Mouse (Mus musculus): ENCODE measurements around the gene Tyw3. TPM values are rescaled to one million over a fixed set of nuclear protein-coding genes. Genes with fewer than 3 reads are reported as not detected.
A peak's percentile ranks its signal among the peaks of the same experiment; 100 is the strongest.

Tyw3 gene
- polyA plus RNA-seq, 1 experiment from 2014 or later, result 16.3 TPM

- Histone ChIP-seq H3K27me3 (ENCODE audit: insufficient read depth, low read length) (no peaks in the 10 kb centered on the region), H3K27ac (no peak overlapping the region), H3K4me2 (ENCODE audit: low read length) (no peak overlapping the region), H3K4me1 (replicated peaks; ENCODE audit: insufficient read depth, low read length) (no peaks in the 10 kb centered on the region), H3K9ac (ENCODE audit: low read depth, low read length) (no peak overlapping the region), H3K4me3 (replicated peaks; ENCODE audit: low read depth, low read length) (no peak overlapping the region), H3K9me3 (replicated peaks; ENCODE audit: low read length) (no peaks in the 10 kb centered on the region), H3K36me3 (ENCODE audit: insufficient read depth, low read length) (0 out of 2 replicates have a peak, but pooled peaks cover 8% of the 10 kb centered on the region)
- 90% methylated on average over 3 of the region's 3 CpGs for WGBS
- no peak for ATAC-seq (replicated peaks; ENCODE audit: low FRiP score, low read depth)
- peak; percentile 24; the same call in 1 of the 2 replicates for TF ChIP-seq CTCF (IDR thresholded peaks at IDR 0.05; ENCODE audit: low read depth)
- DNase-seq (ENCODE audit: low spot score), result no peak
These were observed 15.0 kb upstream of the Tyw3 start for GRCm38 (mm10) chr3:154611888-154612287.

GRCm38 (mm10) chr3:154607896-154608295 is 11.0 kb upstream of the Tyw3 start:
- Histone ChIP-seq H3K4me1 (replicated peaks; ENCODE audit: insufficient read depth, low read length) (0 out of 2 replicates have a peak, but pooled peaks cover under 1% of the 10 kb centered on the region), H3K4me3 (replicated peaks; ENCODE audit: low read depth, low read length) (no peak overlapping the region), H3K9me3 (replicated peaks; ENCODE audit: low read length) (no peaks in the 10 kb centered on the region), H3K27me3 (ENCODE audit: insufficient read depth, low read length) (no peaks in the 10 kb centered on the region), H3K36me3 (ENCODE audit: insufficient read depth, low read length) (peaks cover 10% of the 10 kb centered on the region; the same call in 1 of the 2 replicates), H3K9ac (ENCODE audit: low read depth, low read length) (no peak overlapping the region), H3K27ac (no peak overlapping the region), H3K4me2 (ENCODE audit: low read length) (no peak overlapping the region)
- DNase-seq (ENCODE audit: low spot score), result no peak
- WGBS, result 81% methylated on average over 1 of the region's 1 CpGs
- no peak for TF ChIP-seq CTCF (IDR thresholded peaks at IDR 0.05; ENCODE audit: low read depth)
- ATAC-seq (replicated peaks; ENCODE audit: low FRiP score, low read depth), result peak; percentile 74; the same call in 1 of the 2 replicates

- no peak for DNase-seq (ENCODE audit: low spot score)
- Histone ChIP-seq H3K4me2 (ENCODE audit: low read length) (no peak overlapping the region), H3K9ac (ENCODE audit: low read depth, low read length) (no peak overlapping the region), H3K4me1 (replicated peaks; ENCODE audit: insufficient read depth, low read length) (0 out of 2 replicates have a peak, but pooled peaks cover 4% of the 10 kb centered on the region), H3K36me3 (ENCODE audit: insufficient read depth, low read length) (peaks cover 8% of the 10 kb centered on the region; the same call in 1 of the 2 replicates), H3K9me3 (replicated peaks; ENCODE audit: low read length) (no peaks in the 10 kb centered on the region), H3K27me3 (ENCODE audit: insufficient read depth, low read length) (no peaks in the 10 kb centered on the region), H3K4me3 (replicated peaks; ENCODE audit: low read depth, low read length) (no peak overlapping the region), H3K27ac (no peak overlapping the region)
- ATAC-seq (replicated peaks; ENCODE audit: low FRiP score, low read depth), result no peak
- no peak for TF ChIP-seq CTCF (IDR thresholded peaks at IDR 0.05; ENCODE audit: low read depth)
- 58% methylated on average over 5 of the region's 5 CpGs for WGBS
These were observed 8.0 kb upstream of the Tyw3 start for GRCm38 (mm10) chr3:154604871-154605270.

GRCm38 (mm10) chr3:154602141-154602540 is 5.2 kb upstream of the Tyw3 start:
- no peak for TF ChIP-seq CTCF (IDR thresholded peaks at IDR 0.05; ENCODE audit: low read depth)
- ATAC-seq (replicated peaks; ENCODE audit: low FRiP score, low read depth) (no peak), DNase-seq (ENCODE audit: low spot score) (no peak)
- Histone ChIP-seq H3K4me3 (replicated peaks; ENCODE audit: low read depth, low read length) (no peak overlapping the region), H3K36me3 (ENCODE audit: insufficient read depth, low read length) (peaks cover 8% of the 10 kb centered on the region; the same call in 1 of the 2 replicates), H3K9ac (ENCODE audit: low read depth, low read length) (no peak overlapping the region), H3K4me2 (ENCODE audit: low read length) (no peak overlapping the region), H3K27me3 (ENCODE audit: insufficient read depth, low read length) (no peaks in the 10 kb centered on the region), H3K4me1 (replicated peaks; ENCODE audit: insufficient read depth, low read length) (0 out of 2 replicates have a peak, but pooled peaks cover 4% of the 10 kb centered on the region), H3K27ac (no peak overlapping the region), H3K9me3 (replicated peaks; ENCODE audit: low read length) (no peaks in the 10 kb centered on the region)

GRCm38 (mm10) chr3:154597561-154597960 is 657 bp upstream of the Tyw3 start:
- 27% methylated on average over 7 of the region's 7 CpGs for WGBS
- ATAC-seq (replicated peaks; ENCODE audit: low FRiP score, low read depth), result peak; percentile 60

GRCm38 (mm10) chr3:154596488-154596933 is 393 bp downstream of the Tyw3 start, which contains the start of gene Cryz:
Gene Cryz, plus strand, starts transcription at chr3:154596711.
- peak within 1 kb of the TSS; percentile 87 for H3K4me2 ChIP-seq (ENCODE audit: low read length)
- H3K4me3 ChIP-seq (replicated peaks; ENCODE audit: low read depth, low read length), result peak within 1 kb of the TSS; percentile 85
- H3K9ac ChIP-seq (ENCODE audit: low read depth, low read length), result peak within 1 kb of the TSS; percentile 90
- under 1% methylated on average over 25 of the region's 25 CpGs for WGBS
- peaks cover 12% of the 10 kb centered on the region; the same call in 1 of the 2 replicates for H3K36me3 ChIP-seq (ENCODE audit: insufficient read depth, low read length)
- ATAC-seq (replicated peaks; ENCODE audit: low FRiP score, low read depth) (peak; percentile 86), DNase-seq (ENCODE audit: low spot score) (peak; percentile 93)
- no peaks in the 10 kb centered on the region for H3K9me3 ChIP-seq (replicated peaks; ENCODE audit: low read length)
- 0 out of 2 replicates have a peak, but pooled peaks cover 3% of the 10 kb centered on the region for H3K4me1 ChIP-seq (replicated peaks; ENCODE audit: insufficient read depth, low read length)
- TF ChIP-seq CTCF (IDR thresholded peaks at IDR 0.05; ENCODE audit: low read depth), result peak; percentile 97
- peak within 1 kb of the TSS; percentile 99 for H3K27ac ChIP-seq
- no peaks in the 10 kb centered on the region for H3K27me3 ChIP-seq (ENCODE audit: insufficient read depth, low read length)

More at GRCm38 (mm10) chr3:154597561-154597960, 657 bp upstream of the Tyw3 start:
- Histone ChIP-seq H3K27ac (peak overlapping the region; percentile 99), H3K4me1 (replicated peaks; ENCODE audit: insufficient read depth, low read length) (0 out of 2 replicates have a peak, but pooled peaks cover 4% of the 10 kb centered on the region), H3K4me2 (ENCODE audit: low read length) (peak overlapping the region; percentile 87), H3K9ac (ENCODE audit: low read depth, low read length) (peak overlapping the region; percentile 90), H3K4me3 (replicated peaks; ENCODE audit: low read depth, low read length) (peak overlapping the region; percentile 85), H3K36me3 (ENCODE audit: insufficient read depth, low read length) (0 out of 2 replicates have a peak, but pooled peaks cover 6% of the 10 kb centered on the region), H3K27me3 (ENCODE audit: insufficient read depth, low read length) (no peaks in the 10 kb centered on the region), H3K9me3 (replicated peaks; ENCODE audit: low read length) (no peaks in the 10 kb centered on the region)
- peak; percentile 57 for DNase-seq (ENCODE audit: low spot score)
- no peak for TF ChIP-seq CTCF (IDR thresholded peaks at IDR 0.05; ENCODE audit: low read depth)

All from kidney, postnatal 0 days (tissue).